Mouse (Mus musculus): Measurements from ENCODE around the gene Nrxn2. TPM values are rescaled to one million over a fixed set of nuclear protein-coding genes. Genes with fewer than 3 reads are reported as not detected.

Nrxn2 gene
- polyA plus RNA-seq, 1 experiment from 2014 or later, result 6.2 TPM

DNA sequence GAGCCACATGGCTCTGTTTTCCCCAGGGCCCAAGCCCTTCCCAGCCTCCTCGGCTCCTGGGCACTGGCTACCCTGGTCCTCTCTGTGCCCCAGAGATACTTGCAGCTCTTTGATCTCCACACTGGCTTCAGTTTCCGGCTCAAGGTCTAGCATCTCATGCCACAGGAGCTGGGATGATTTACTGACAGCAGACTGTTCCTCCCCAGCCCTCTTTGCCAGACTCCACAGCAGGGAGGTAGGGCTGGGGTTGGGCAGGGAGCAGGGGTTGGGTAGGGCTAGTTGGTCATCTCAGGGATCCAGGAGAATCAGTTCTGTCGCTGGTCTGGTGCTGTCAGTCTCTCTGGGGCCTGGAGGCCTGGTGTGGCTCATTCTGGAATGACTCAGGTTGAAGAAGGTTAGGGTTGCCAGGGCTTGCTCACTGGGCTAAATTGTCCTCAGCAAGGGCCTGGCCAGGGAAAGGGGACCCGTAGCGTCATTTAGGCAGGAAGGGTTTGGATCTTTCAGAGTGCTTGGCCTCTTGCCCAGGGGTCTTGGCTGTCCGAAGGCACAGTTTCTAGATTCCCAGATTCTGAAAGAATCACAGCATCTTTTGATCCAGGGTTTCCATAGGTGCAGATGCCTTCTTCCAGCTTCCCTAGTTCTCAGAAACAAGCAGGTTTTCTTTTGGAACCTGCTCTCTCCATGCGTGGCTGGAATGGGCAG is 28.4 kb downstream of the Nrxn2 start:
- 0 out of 2 replicates have a peak overlapping the region, but pooled peaks have one; percentile 2 for H3K27ac ChIP-seq (ENCODE audit: low read length)
- H3K9me3 ChIP-seq (ENCODE audit: low read length), result no peaks in the 10 kb centered on the region
- WGBS, result 37% methylated on average over 7 of the region's 7 CpGs
- no peak overlapping the region for H3K4me3 ChIP-seq (ENCODE audit: low read length)
- H3K4me2 ChIP-seq (replicated peaks; ENCODE audit: low read depth, low read length), result no peak overlapping the region
- H3K9ac ChIP-seq (replicated peaks; ENCODE audit: low read length), result no peak overlapping the region
- peaks cover 31% of the 10 kb centered on the region for H3K4me1 ChIP-seq (ENCODE audit: insufficient read depth, low read length)
- H3K27me3 ChIP-seq (ENCODE audit: insufficient read depth, low read length), result no peaks in the 10 kb centered on the region
- no peak; the same call in 1 of the 2 replicates for ATAC-seq (ENCODE audit: low FRiP score, low TSS enrichment)
- H3K36me3 ChIP-seq (ENCODE audit: insufficient read depth, low read length), result no peaks in the 10 kb centered on the region

- ATAC-seq (ENCODE audit: low FRiP score, low TSS enrichment), result no peak
- Histone ChIP-seq H3K4me3 (ENCODE audit: low read length) (no peak overlapping the region), H3K4me2 (replicated peaks; ENCODE audit: low read depth, low read length) (peak overlapping the region; percentile 49)
These were observed 30.2 kb downstream of the Nrxn2 start for GRCm38 (mm10) chr19:6448752-6449151.

DNA sequence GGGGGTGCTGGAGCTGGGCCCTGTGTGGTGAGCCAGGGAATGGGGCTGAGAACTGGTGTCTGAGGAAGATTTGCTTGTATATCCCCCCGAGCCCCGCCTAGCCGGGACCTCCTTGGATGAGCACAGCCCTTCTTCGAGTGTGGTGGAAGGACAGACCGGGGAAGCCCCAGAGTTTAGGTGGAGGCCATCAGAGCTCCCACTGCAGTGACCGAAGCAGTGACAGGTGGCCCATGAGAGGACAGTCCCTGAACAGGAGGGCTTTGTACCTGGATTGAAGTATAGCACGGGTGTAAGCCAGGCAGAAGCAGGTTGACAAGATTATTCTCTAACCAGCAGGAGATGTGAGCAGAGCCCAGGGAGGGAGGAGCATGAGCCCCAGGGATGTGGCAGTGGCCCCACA is 31.3 kb downstream of the Nrxn2 start:
- 76% methylated on average over 7 of the region's 7 CpGs for WGBS
- Histone ChIP-seq H3K4me2 (replicated peaks; ENCODE audit: low read depth, low read length) (no peak overlapping the region), H3K27me3 (ENCODE audit: insufficient read depth, low read length) (no peaks in the 10 kb centered on the region), H3K4me3 (ENCODE audit: low read length) (no peak overlapping the region), H3K27ac (ENCODE audit: low read length) (no peak overlapping the region), H3K36me3 (ENCODE audit: insufficient read depth, low read length) (no peaks in the 10 kb centered on the region), H3K9ac (replicated peaks; ENCODE audit: low read length) (no peak overlapping the region), H3K4me1 (ENCODE audit: insufficient read depth, low read length) (peaks cover 38% of the 10 kb centered on the region), H3K9me3 (ENCODE audit: low read length) (no peaks in the 10 kb centered on the region)
- no peak for ATAC-seq (ENCODE audit: low FRiP score, low TSS enrichment)

More at GRCm38 (mm10) chr19:6448752-6449151, 30.2 kb downstream of the Nrxn2 start:
- no peak overlapping the region for H3K9ac ChIP-seq (replicated peaks; ENCODE audit: low read length)
- H3K4me1 ChIP-seq (ENCODE audit: insufficient read depth, low read length), result peaks cover 38% of the 10 kb centered on the region
- H3K27ac ChIP-seq (ENCODE audit: low read length), result no peak overlapping the region
- no peaks in the 10 kb centered on the region for H3K27me3 ChIP-seq (ENCODE audit: insufficient read depth, low read length)
- no peaks in the 10 kb centered on the region for H3K9me3 ChIP-seq (ENCODE audit: low read length)
- no peaks in the 10 kb centered on the region for H3K36me3 ChIP-seq (ENCODE audit: insufficient read depth, low read length)
- WGBS, result 60% methylated on average over 5 of the region's 5 CpGs

DNA sequence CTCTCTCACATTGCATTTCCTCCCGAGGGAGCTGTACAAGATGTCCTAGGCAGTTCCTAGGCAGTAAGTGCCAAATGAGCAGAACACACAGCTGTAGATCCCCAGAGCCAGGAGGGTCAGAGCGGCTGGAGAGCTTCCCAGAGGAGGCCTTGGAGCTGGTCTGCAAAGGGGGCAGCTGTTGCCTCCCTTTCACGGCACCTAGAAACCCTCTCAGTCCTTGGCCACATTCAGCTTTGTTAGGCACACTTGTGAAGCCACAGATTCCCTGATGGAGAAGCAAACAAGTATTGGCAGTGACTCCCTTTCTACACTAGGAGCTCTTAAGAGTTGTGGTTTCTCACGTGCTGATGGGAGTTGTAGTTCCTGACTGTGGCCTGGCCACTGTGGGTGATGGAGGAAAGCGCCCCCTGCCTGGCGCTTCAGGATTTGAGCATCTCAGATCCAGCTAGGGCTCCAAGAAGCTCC is 33.5 kb downstream of the Nrxn2 start:
- WGBS, result 25% methylated on average over 6 of the region's 6 CpGs
- peak overlapping the region; percentile 53; the same call in 1 of the 2 replicates for H3K27ac ChIP-seq (ENCODE audit: low read length)
- no peak overlapping the region for H3K4me3 ChIP-seq (ENCODE audit: low read length)
- peaks cover 23% of the 10 kb centered on the region for H3K4me1 ChIP-seq (ENCODE audit: insufficient read depth, low read length)
- no peaks in the 10 kb centered on the region for H3K27me3 ChIP-seq (ENCODE audit: insufficient read depth, low read length)
- H3K9ac ChIP-seq (replicated peaks; ENCODE audit: low read length), result 0 out of 2 replicates have a peak overlapping the region, but pooled peaks have one; percentile 22
- ATAC-seq (ENCODE audit: low FRiP score, low TSS enrichment), result peak; percentile 85
- H3K4me2 ChIP-seq (replicated peaks; ENCODE audit: low read depth, low read length), result no peak overlapping the region
- H3K9me3 ChIP-seq (ENCODE audit: low read length), result no peaks in the 10 kb centered on the region
- no peaks in the 10 kb centered on the region for H3K36me3 ChIP-seq (ENCODE audit: insufficient read depth, low read length)

- 60% methylated on average over 9 of the region's 9 CpGs for WGBS
- H3K4me3 ChIP-seq (ENCODE audit: low read length), result no peak overlapping the region
These were observed 34.3 kb downstream of the Nrxn2 start for GRCm38 (mm10) chr19:6452672-6453310.

DNA sequence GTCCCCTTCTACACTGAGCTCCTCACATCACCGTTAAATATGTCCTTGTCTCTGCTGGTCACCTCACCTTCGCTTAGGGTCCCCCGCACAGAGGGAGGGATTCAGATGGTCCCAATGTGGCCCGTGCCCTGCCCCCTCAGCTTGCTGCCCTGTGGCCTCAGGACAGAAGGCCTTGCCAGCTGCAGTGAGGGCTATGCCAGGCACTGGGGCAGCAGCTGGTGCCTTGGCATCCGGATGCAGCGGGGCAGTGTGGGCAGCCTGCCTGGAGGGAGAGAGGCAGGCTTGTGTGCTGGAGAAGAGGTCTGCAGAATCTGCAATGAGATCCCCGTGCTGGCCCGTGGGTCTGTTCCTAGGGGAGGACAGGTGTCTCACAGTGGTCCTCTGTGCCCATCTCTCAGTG is 34.8 kb downstream of the Nrxn2 start:
- no peak overlapping the region for H3K27ac ChIP-seq (ENCODE audit: low read length)
- 85% methylated on average over 8 of the region's 8 CpGs for WGBS
- no peak overlapping the region for H3K9ac ChIP-seq (replicated peaks; ENCODE audit: low read length)
- H3K4me1 ChIP-seq (ENCODE audit: insufficient read depth, low read length), result peaks cover 12% of the 10 kb centered on the region
- no peak overlapping the region for H3K4me2 ChIP-seq (replicated peaks; ENCODE audit: low read depth, low read length)
- no peak for ATAC-seq (ENCODE audit: low FRiP score, low TSS enrichment)
- no peaks in the 10 kb centered on the region for H3K9me3 ChIP-seq (ENCODE audit: low read length)
- H3K36me3 ChIP-seq (ENCODE audit: insufficient read depth, low read length), result no peaks in the 10 kb centered on the region
- no peak overlapping the region for H3K4me3 ChIP-seq (ENCODE audit: low read length)
- H3K27me3 ChIP-seq (ENCODE audit: insufficient read depth, low read length), result no peaks in the 10 kb centered on the region

More at GRCm38 (mm10) chr19:6452672-6453310, 34.3 kb downstream of the Nrxn2 start:
- Histone ChIP-seq H3K9ac (replicated peaks; ENCODE audit: low read length) (no peak overlapping the region), H3K27ac (ENCODE audit: low read length) (no peak overlapping the region), H3K4me2 (replicated peaks; ENCODE audit: low read depth, low read length) (no peak overlapping the region), H3K27me3 (ENCODE audit: insufficient read depth, low read length) (no peaks in the 10 kb centered on the region), H3K9me3 (ENCODE audit: low read length) (no peaks in the 10 kb centered on the region), H3K4me1 (ENCODE audit: insufficient read depth, low read length) (peaks cover 17% of the 10 kb centered on the region), H3K36me3 (ENCODE audit: insufficient read depth, low read length) (no peaks in the 10 kb centered on the region)
- ATAC-seq (ENCODE audit: low FRiP score, low TSS enrichment), result no peak

DNA sequence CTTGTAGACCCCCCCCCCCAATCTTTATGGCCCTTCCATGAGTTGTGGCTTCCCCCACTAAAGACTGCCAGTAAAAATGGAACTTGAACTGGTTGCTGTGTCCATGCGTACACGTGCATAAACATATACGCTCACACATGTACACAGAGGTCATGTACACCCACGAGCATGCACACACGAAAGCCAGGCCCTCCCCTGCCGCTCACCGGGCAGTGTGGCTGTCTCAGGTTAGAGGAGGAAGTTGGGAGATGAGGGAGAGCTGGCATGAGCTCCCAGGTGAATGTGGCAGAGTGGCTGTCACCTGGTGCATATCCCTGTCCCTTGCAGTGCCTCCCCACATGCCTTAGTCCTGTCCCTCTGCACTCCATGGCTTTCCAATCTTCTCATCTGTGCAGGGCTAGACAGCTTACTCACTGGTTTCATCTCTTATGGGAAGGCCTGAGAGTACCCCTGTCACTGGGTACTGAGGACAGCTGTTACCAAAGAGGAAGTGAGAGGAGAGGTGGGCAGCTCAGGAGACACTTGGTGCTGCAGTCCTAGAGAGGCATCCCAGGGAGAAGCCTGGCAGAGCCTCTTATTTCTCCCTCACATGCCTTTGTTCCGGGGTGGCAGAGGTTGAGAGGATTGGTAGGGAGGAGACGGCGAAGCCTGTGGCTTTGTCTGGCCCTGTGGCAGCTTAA is 35.6 kb downstream of the Nrxn2 start:
- Histone ChIP-seq H3K27ac (ENCODE audit: low read length) (no peak overlapping the region), H3K4me2 (replicated peaks; ENCODE audit: low read depth, low read length) (no peak overlapping the region), H3K9me3 (ENCODE audit: low read length) (no peaks in the 10 kb centered on the region), H3K36me3 (ENCODE audit: insufficient read depth, low read length) (no peaks in the 10 kb centered on the region), H3K9ac (replicated peaks; ENCODE audit: low read length) (no peak overlapping the region), H3K4me3 (ENCODE audit: low read length) (no peak overlapping the region), H3K4me1 (ENCODE audit: insufficient read depth, low read length) (peaks cover 12% of the 10 kb centered on the region), H3K27me3 (ENCODE audit: insufficient read depth, low read length) (no peaks in the 10 kb centered on the region)
- no peak for ATAC-seq (ENCODE audit: low FRiP score, low TSS enrichment)
- 75% methylated on average over 10 of the region's 10 CpGs for WGBS

- Histone ChIP-seq H3K9me3 (ENCODE audit: low read length) (no peaks in the 10 kb centered on the region), H3K27me3 (ENCODE audit: insufficient read depth, low read length) (no peaks in the 10 kb centered on the region), H3K4me1 (ENCODE audit: insufficient read depth, low read length) (peaks cover 9% of the 10 kb centered on the region), H3K4me2 (replicated peaks; ENCODE audit: low read depth, low read length) (no peak overlapping the region), H3K27ac (ENCODE audit: low read length) (no peak overlapping the region), H3K36me3 (ENCODE audit: insufficient read depth, low read length) (no peaks in the 10 kb centered on the region), H3K9ac (replicated peaks; ENCODE audit: low read length) (no peak overlapping the region), H3K4me3 (ENCODE audit: low read length) (no peak overlapping the region)
- ATAC-seq (ENCODE audit: low FRiP score, low TSS enrichment), result no peak
- WGBS, result 80% methylated on average over 6 of the region's 6 CpGs
These were observed 41.0 kb downstream of the Nrxn2 start for GRCm38 (mm10) chr19:6459504-6459903.

- ATAC-seq (ENCODE audit: low FRiP score, low TSS enrichment), result no peak
- H3K27me3 ChIP-seq (ENCODE audit: insufficient read depth, low read length), result no peaks in the 10 kb centered on the region
- H3K9me3 ChIP-seq (ENCODE audit: low read length), result no peaks in the 10 kb centered on the region
- H3K4me1 ChIP-seq (ENCODE audit: insufficient read depth, low read length), result peaks cover 22% of the 10 kb centered on the region
- H3K9ac ChIP-seq (replicated peaks; ENCODE audit: low read length), result no peak overlapping the region
- no peak overlapping the region for H3K4me3 ChIP-seq (ENCODE audit: low read length)
- 51% methylated on average over 6 of the region's 6 CpGs for WGBS
- H3K27ac ChIP-seq (ENCODE audit: low read length), result no peak overlapping the region
- H3K36me3 ChIP-seq (ENCODE audit: insufficient read depth, low read length), result no peaks in the 10 kb centered on the region
- H3K4me2 ChIP-seq (replicated peaks; ENCODE audit: low read depth, low read length), result no peak overlapping the region
These were observed 44.3 kb downstream of the Nrxn2 start for GRCm38 (mm10) chr19:6462841-6463240.

All from kidney, embryonic 16.5 days (tissue).